Mouse (Mus musculus): Measurements from ENCODE around the gene Zzz3.
A peak's percentile ranks its signal among the peaks of the same experiment; 100 is the strongest.

- TF ChIP-seq CHD2 (IDR thresholded peaks at IDR 0.05; ENCODE audit: low read length) (no peak), POLR2A (IDR thresholded peaks at IDR 0.05; ENCODE audit: low read depth, low read length) (no peak), CTCF (conservative IDR thresholded peaks at IDR 0.05 in 1 of 2, IDR thresholded peaks at IDR 0.05 in 1 of 2; ENCODE audit: low read depth in 2 of 2, low read length in 2 of 2) (no peak), TCF12 (IDR thresholded peaks at IDR 0.05; ENCODE audit: low read depth, low read length) (0 out of 2 replicates have a peak, but pooled peaks have one; percentile 20), ELF1 (IDR thresholded peaks at IDR 0.05; ENCODE audit: low read depth, low read length) (no peak), UBTF (IDR thresholded peaks at IDR 0.05; ENCODE audit: low read depth, low read length) (no peak), HCFC1 (IDR thresholded peaks at IDR 0.05; ENCODE audit: low read depth, low read length) (no peak), USF2 (conservative IDR thresholded peaks at IDR 0.05; ENCODE audit: low read depth, low read length) (no peak), JUND (conservative IDR thresholded peaks at IDR 0.05; ENCODE audit: low read depth, low read length) (no peak), ZKSCAN1 (IDR thresholded peaks at IDR 0.05; ENCODE audit: borderline replicate concordance, low read depth, low read length) (no peak), CHD1 (IDR thresholded peaks at IDR 0.05; ENCODE audit: low read depth, low read length) (peak; percentile 55; the same call in 1 of the 2 replicates), MAX (IDR thresholded peaks at IDR 0.05; ENCODE audit: low read length) (no peak)
These were observed 72.0 kb downstream of the Zzz3 start for GRCm38 (mm10) chr3:152467312-152467711.

Data from CH12.LX (cell line).